Mouse (Mus musculus) hindbrain, postnatal 0 days (tissue): Measurements from ENCODE around the gene Pnkd. TPM values are rescaled to one million over a fixed set of nuclear protein-coding genes. Genes with fewer than 3 reads are reported as not detected.
A peak's percentile ranks its signal among the peaks of the same experiment; 100 is the strongest.

Experiments used
- ATAC-seq: fragments of 200-750 bp; cut with Nextera tagmentation; 2 replicates; pipeline ENCODE4 v1.8.0; 2017; ENCODE audit warnings: mild to moderate bottlenecking, moderate TSS enrichment, moderate library complexity
- DNase-seq: peaks from one replicate; pipeline ENCODE4 v3.0.0-alpha.2; 2015; ENCODE audit warnings: low spot score
- H3K27ac ChIP-seq: fragments of 300-500 bp; sonication (generic); 2 replicates; pipeline ENCODE4 v1.5.1; 2014; ENCODE audit warnings: mild to moderate bottlenecking
- H3K27me3 ChIP-seq: fragments of 300-500 bp; sonication (generic); 2 replicates; pipeline ENCODE4 v1.6.1; 2014; ENCODE audit warnings: low read length, mixed read lengths; ENCODE audit not compliant: insufficient read depth
- H3K36me3 ChIP-seq: fragments of 300-500 bp; sonication (generic); 2 replicates; pipeline ENCODE4 v1.6.1; 2014; ENCODE audit warnings: low read length, mixed read lengths; ENCODE audit not compliant: insufficient read depth
- H3K4me1 ChIP-seq: fragments of 300-500 bp; sonication (generic); 2 replicates; pipeline ENCODE4 v1.6.1; 2014; ENCODE audit warnings: antibody characterized with exemption, low read length, mixed read lengths; ENCODE audit not compliant: insufficient read depth
- H3K4me2 ChIP-seq: fragments of 300-500 bp; sonication (generic); 2 replicates; pipeline ENCODE4 v1.6.1; 2014; ENCODE audit warnings: low read depth, mild to moderate bottlenecking, low read length, moderate library complexity, mixed read lengths
- H3K4me3 ChIP-seq: fragments of 300-500 bp; sonication (generic); 2 replicates; pipeline ENCODE4 v1.5.1; 2014; ENCODE audit warnings: low read length
- H3K9ac ChIP-seq: fragments of 300-500 bp; sonication (generic); replicated peaks from 2 replicates; pipeline ENCODE4 v1.6.1; 2014; ENCODE audit warnings: mild to moderate bottlenecking, low read length, moderate library complexity, mixed read lengths
- H3K9me3 ChIP-seq: fragments of 300-500 bp; sonication (generic); 2 replicates; pipeline ENCODE4 v1.6.1; 2016; ENCODE audit warnings: low read length, mixed read lengths
- CTCF ChIP-seq: IDR thresholded peaks from 2 replicates; pipeline ENCODE4 v1.5.1; 2016; ENCODE audit warnings: antibody characterized with exemption, control low read depth, low read depth
- WGBS: fragments of 180-500 bp; shearing (Covaris S2); extraction: QIAGEN DNeasy Blood & Tissue Kit; methylation state at CpG from one replicate; pipeline ENCODE4 v1.1.7; 2014; 5-methylcytosine and 5-hydroxymethylcytosine counted together
- polyA plus RNA-seq: library from polyadenylated mRNA; unstranded; fragments of >200 nt; fragmentation: Nextera tagmentation; extraction: Ambion mirVana; gene quantifications from 2 replicates; pipeline ENCODE4 v1.2.1, GENCODE M21; 2015
- total RNA-seq: library from RNA; depleted of rRNA; stranded (reverse); fragments of >200 nt; gene quantifications from 2 replicates; pipeline ENCODE4 v1.2.3, GENCODE M21; 2014

Gene Pnkd
- total and polyA plus RNA-seq, 2 experiments from 2014 or later = 102 to 143 TPM

GRCm38 (mm10) chr1:74390287-74390906, 105.7 kb downstream of the Pnkd start:
- no peaks in the 10 kb centered on the region for H3K9me3 ChIP-seq
- 7% methylated on average over 21 of the region's 21 CpGs for WGBS

GRCm38 (mm10) chr1:74390924-74391748, 106.4 kb downstream of the Pnkd start, which contains the start of gene Ctdsp1:
Ctdsp1 (plus strand) TSS chr1:74391509.
- peak within 1 kb of the TSS; percentile 93 for H3K4me2 ChIP-seq
- TF ChIP-seq CTCF = no peak
- H3K27ac ChIP-seq = peak within 1 kb of the TSS; percentile 91
- peak within 1 kb of the TSS; percentile 84 for H3K9ac ChIP-seq
- H3K4me1 ChIP-seq = peaks cover 4% of the 10 kb centered on the region; the same call in 1 of the 2 replicates
- WGBS = 3% methylated on average over 46 of the region's 51 CpGs
- H3K27me3 ChIP-seq = no peaks in the 10 kb centered on the region
- peaks cover 6% of the 10 kb centered on the region; the same call in 1 of the 2 replicates for H3K36me3 ChIP-seq
- DNase-seq (peak; percentile 98), ATAC-seq (peak; percentile 80)
- H3K9me3 ChIP-seq = no peaks in the 10 kb centered on the region
- peak within 1 kb of the TSS; percentile 96 for H3K4me3 ChIP-seq

More at GRCm38 (mm10) chr1:74390287-74390906, 105.7 kb downstream of the Pnkd start:
- Histone ChIP-seq H3K27ac (no peak overlapping the region), H3K4me3 (0 out of 2 replicates have a peak overlapping the region, but pooled peaks have one; percentile 10), H3K36me3 (peaks cover 6% of the 10 kb centered on the region; the same call in 1 of the 2 replicates), H3K4me1 (peaks cover 4% of the 10 kb centered on the region; the same call in 1 of the 2 replicates), H3K27me3 (no peaks in the 10 kb centered on the region), H3K4me2 (peak overlapping the region; percentile 42), H3K9ac (0 out of 2 replicates have a peak overlapping the region, but pooled peaks have one; percentile 21)
- DNase-seq (peak; percentile 59), ATAC-seq (no peak)
- TF ChIP-seq CTCF = peak; percentile 69

- ATAC-seq (peak; percentile 52), DNase-seq (peak; percentile 48)
- Histone ChIP-seq H3K4me3 (peak overlapping the region; percentile 96), H3K27me3 (no peaks in the 10 kb centered on the region), H3K9me3 (no peaks in the 10 kb centered on the region), H3K4me2 (peak overlapping the region; percentile 93), H3K27ac (peak overlapping the region; percentile 91), H3K9ac (peak overlapping the region; percentile 84), H3K4me1 (peaks cover 4% of the 10 kb centered on the region; the same call in 1 of the 2 replicates), H3K36me3 (peaks cover 6% of the 10 kb centered on the region; the same call in 1 of the 2 replicates)
- no peak for TF ChIP-seq CTCF
- under 1% methylated on average over 56 of the region's 63 CpGs for WGBS
Measured at GRCm38 (mm10) chr1:74391844-74392441, 107.2 kb downstream of the Pnkd start.

GRCm38 (mm10) chr1:74392446-74392994, 107.8 kb downstream of the Pnkd start:
- H3K4me1 ChIP-seq = peaks cover 4% of the 10 kb centered on the region; the same call in 1 of the 2 replicates
- no peak for TF ChIP-seq CTCF
- no peaks in the 10 kb centered on the region for H3K27me3 ChIP-seq
- peaks cover 6% of the 10 kb centered on the region; the same call in 1 of the 2 replicates for H3K36me3 ChIP-seq
- H3K9me3 ChIP-seq = no peaks in the 10 kb centered on the region
- ATAC-seq = peak; percentile 15; the same call in 1 of the 2 replicates
- H3K27ac ChIP-seq = peak overlapping the region; percentile 91; the same call in 1 of the 2 replicates
- H3K9ac ChIP-seq = peak overlapping the region; percentile 84
- WGBS = under 1% methylated on average over 16 of the region's 16 CpGs
- H3K4me3 ChIP-seq = peak overlapping the region; percentile 96
- H3K4me2 ChIP-seq = peak overlapping the region; percentile 93
- no peak for DNase-seq

- Histone ChIP-seq H3K4me3 (peak overlapping the region; percentile 96), H3K4me2 (peak overlapping the region; percentile 93), H3K27ac (no peak overlapping the region), H3K27me3 (no peaks in the 10 kb centered on the region), H3K9ac (peak overlapping the region; percentile 84; the same call in 1 of the 2 replicates), H3K4me1 (peaks cover 4% of the 10 kb centered on the region; the same call in 1 of the 2 replicates), H3K9me3 (no peaks in the 10 kb centered on the region), H3K36me3 (peaks cover 6% of the 10 kb centered on the region; the same call in 1 of the 2 replicates)
- no peak for DNase-seq
- 0 out of 2 replicates have a peak, but pooled peaks have one; percentile 12 for TF ChIP-seq CTCF
- WGBS = 44% methylated on average over 7 of the region's 7 CpGs
- no peak for ATAC-seq
Measured at GRCm38 (mm10) chr1:74393010-74393409, 108.3 kb downstream of the Pnkd start.

- no peak for TF ChIP-seq CTCF
- H3K9ac ChIP-seq = no peak overlapping the region
- no peak overlapping the region for H3K4me3 ChIP-seq
- no peak overlapping the region for H3K4me2 ChIP-seq
- no peak overlapping the region for H3K27ac ChIP-seq
- ATAC-seq = no peak
- H3K36me3 ChIP-seq = peaks cover 6% of the 10 kb centered on the region; the same call in 1 of the 2 replicates
- H3K9me3 ChIP-seq = no peaks in the 10 kb centered on the region
- no peak for DNase-seq
- H3K4me1 ChIP-seq = peaks cover 4% of the 10 kb centered on the region; the same call in 1 of the 2 replicates
- 86% methylated on average over 9 of the region's 9 CpGs for WGBS
- H3K27me3 ChIP-seq = no peaks in the 10 kb centered on the region
Measured at GRCm38 (mm10) chr1:74393697-74394096, 109.0 kb downstream of the Pnkd start.
